Mouse (Mus musculus) monocyte, adult 5-6 weeks (primary cell): ENCODE measurements at regions not wholly inside any gene's neighbourhood (a gene's known extent, or its start where the extent isn't known, plus 50 kb on each side); places are given as distances from the start of the nearest gene placed in this dataset.

Experiments
- ATAC-seq: fragments of 153-309, 156-312 bp; replicated peaks from 2 replicates; pipeline ENCODE4 v1.8.0; 2017; ENCODE audit warnings: mild to moderate bottlenecking; ENCODE audit not compliant: low TSS enrichment, insufficient number of reproducible peaks, severe bottlenecking, poor library complexity, low FRiP score

GRCm38 (mm10) chr15:61366276-61366675, 443.5 kb upstream of the A1bg start:
- no peak for ATAC-seq

GRCm38 (mm10) chr15:61365511-61365910, 442.7 kb upstream of the A1bg start:
- no peak for ATAC-seq

GRCm38 (mm10) chr15:61364461-61364860, 441.6 kb upstream of the A1bg start:
- no peak for ATAC-seq

GRCm38 (mm10) chr15:61361254-61361653, 438.4 kb upstream of the A1bg start:
- ATAC-seq, result no peak

GRCm38 (mm10) chr15:61355344-61355743, 432.5 kb upstream of the A1bg start:
- no peak for ATAC-seq

- no peak for ATAC-seq
Measured at GRCm38 (mm10) chr15:61351729-61352342, 429.0 kb upstream of the A1bg start.

GRCm38 (mm10) chr15:61345101-61345500, 422.3 kb upstream of the A1bg start:
- no peak for ATAC-seq

GRCm38 (mm10) chr15:61342618-61343017, 419.8 kb upstream of the A1bg start:
- no peak for ATAC-seq

GRCm38 (mm10) chr15:61327925-61328324, 405.1 kb upstream of the A1bg start:
- ATAC-seq, result no peak

GRCm38 (mm10) chr15:61322243-61322642, 399.4 kb upstream of the A1bg start:
- ATAC-seq, result no peak

- no peak for ATAC-seq
Measured at GRCm38 (mm10) chr15:61309452-61310165, 386.8 kb upstream of the A1bg start.

- no peak for ATAC-seq
Measured at GRCm38 (mm10) chr15:61308936-61309335, 386.1 kb upstream of the A1bg start.

- ATAC-seq, result no peak
Measured at GRCm38 (mm10) chr15:61304546-61304945, 381.7 kb upstream of the A1bg start.

GRCm38 (mm10) chr15:61299796-61300195, 377.0 kb upstream of the A1bg start:
- ATAC-seq, result no peak

- no peak for ATAC-seq
Measured at GRCm38 (mm10) chr15:61297447-61298208, 374.8 kb upstream of the A1bg start.

GRCm38 (mm10) chr15:61294616-61295015, 371.8 kb upstream of the A1bg start:
- no peak for ATAC-seq

GRCm38 (mm10) chr15:61294131-61294530, 371.3 kb upstream of the A1bg start:
- ATAC-seq, result no peak

- no peak for ATAC-seq
Measured at GRCm38 (mm10) chr15:61268766-61269165, 346.0 kb upstream of the A1bg start.

- no peak for ATAC-seq
Measured at GRCm38 (mm10) chr15:61259047-61259446, 336.2 kb upstream of the A1bg start.

GRCm38 (mm10) chr15:61244511-61244910, 321.7 kb upstream of the A1bg start:
- ATAC-seq, result no peak
